Mouse (Mus musculus) spleen, adult 2 months (tissue): ENCODE data around the gene Nek11.

Experiments
- CTCF ChIP-seq: fragments of 200-500 bp; IDR thresholded peaks from 2 replicates; pipeline ENCODE4 v1.5.1; 2011; ENCODE audit warnings: mild to moderate bottlenecking, inconsistent platforms; ENCODE audit not compliant: insufficient read depth, insufficient read length, insufficient replicate concordance; ENCODE audit errors: extremely low read depth
- POLR2A ChIP-seq: fragments of 200-500 bp; IDR thresholded peaks from 2 replicates; pipeline ENCODE4 v1.6.1; 2011; ENCODE audit warnings: low read depth, low read length, inconsistent platforms

GRCm38 (mm10) chr9:105251256-105251655 lies 144.1 kb downstream of the Nek11 start:
- no peak for TF ChIP-seq CTCF
- TF ChIP-seq POLR2A = no peak
